Mouse (Mus musculus): ENCODE results near the gene Atp11c. TPM values are rescaled to one million over a fixed set of nuclear protein-coding genes. Genes with fewer than 3 reads are reported as not detected.
A peak's percentile ranks its signal among the peaks of the same experiment; 100 is the strongest.

Gene Atp11c
- polyA plus RNA-seq, 1 experiment = 6.8 TPM

- no peak for DNase-seq
- WGBS = 60% methylated on average over 1 of the region's 1 CpGs
- Histone ChIP-seq H3K4me3 (replicated peaks; ENCODE audit: extremely low read depth, low read depth, low read length) (no peak overlapping the region), H3K4me1 (ENCODE audit: control insufficient read depth, insufficient read depth, low read length) (no peaks in the 10 kb centered on the region)
- TF ChIP-seq CTCF (IDR thresholded peaks at IDR 0.05; ENCODE audit: insufficient read depth, low read length) (no peak), POLR2A (IDR thresholded peaks at IDR 0.05; ENCODE audit: borderline replicate concordance, extremely low read depth, low read depth, low read length) (no peak)
Measured at GRCm38 (mm10) chrX:60542901-60543300, 49.6 kb downstream of the Atp11c start.

- no peak for DNase-seq
- no peak for TF ChIP-seq POLR2A (IDR thresholded peaks at IDR 0.05; ENCODE audit: borderline replicate concordance, extremely low read depth, low read depth, low read length)
- TF ChIP-seq CTCF (IDR thresholded peaks at IDR 0.05; ENCODE audit: insufficient read depth, low read length) = no peak
- Histone ChIP-seq H3K4me1 (ENCODE audit: control insufficient read depth, insufficient read depth, low read length) (no peaks in the 10 kb centered on the region), H3K4me3 (replicated peaks; ENCODE audit: extremely low read depth, low read depth, low read length) (no peak within 1 kb of the TSS)
Measured at GRCm38 (mm10) chrX:60539149-60539548, 53.3 kb downstream of the Atp11c start, which contains the start of gene Gm7073. Gene Gm7073, minus strand, starts transcription at chrX:60539249.

GRCm38 (mm10) chrX:60503995-60504394, 88.5 kb downstream of the Atp11c start:
- no peaks in the 10 kb centered on the region for H3K4me1 ChIP-seq (ENCODE audit: control insufficient read depth, insufficient read depth, low read length)
- H3K4me3 ChIP-seq (replicated peaks; ENCODE audit: extremely low read depth, low read depth, low read length) = no peak overlapping the region
- no peak for DNase-seq
- TF ChIP-seq POLR2A (IDR thresholded peaks at IDR 0.05; ENCODE audit: borderline replicate concordance, extremely low read depth, low read depth, low read length) (no peak), CTCF (IDR thresholded peaks at IDR 0.05; ENCODE audit: insufficient read depth, low read length) (peak; percentile 46; the same call in 1 of the 2 replicates)

GRCm38 (mm10) chrX:60497750-60498149, 94.7 kb downstream of the Atp11c start:
- no peak for DNase-seq
- Histone ChIP-seq H3K4me3 (replicated peaks; ENCODE audit: extremely low read depth, low read depth, low read length) (no peak overlapping the region), H3K4me1 (ENCODE audit: control insufficient read depth, insufficient read depth, low read length) (no peaks in the 10 kb centered on the region)
- no peak for TF ChIP-seq POLR2A (IDR thresholded peaks at IDR 0.05; ENCODE audit: borderline replicate concordance, extremely low read depth, low read depth, low read length)
- no peak for TF ChIP-seq CTCF (IDR thresholded peaks at IDR 0.05; ENCODE audit: insufficient read depth, low read length)
- whole genome bisulfite sequencing = 80% methylated on average over 1 of the region's 1 CpGs

- Histone ChIP-seq H3K4me1 (ENCODE audit: control insufficient read depth, insufficient read depth, low read length) (no peaks in the 10 kb centered on the region), H3K4me3 (replicated peaks; ENCODE audit: extremely low read depth, low read depth, low read length) (no peak overlapping the region)
- DNase-seq = no peak
- no peak for TF ChIP-seq CTCF (IDR thresholded peaks at IDR 0.05; ENCODE audit: insufficient read depth, low read length)
- no peak for TF ChIP-seq POLR2A (IDR thresholded peaks at IDR 0.05; ENCODE audit: borderline replicate concordance, extremely low read depth, low read depth, low read length)
Measured at GRCm38 (mm10) chrX:60495308-60495707, 97.2 kb downstream of the Atp11c start.

- no peak for TF ChIP-seq CTCF (IDR thresholded peaks at IDR 0.05; ENCODE audit: insufficient read depth, low read length)
- no peak for TF ChIP-seq POLR2A (IDR thresholded peaks at IDR 0.05; ENCODE audit: borderline replicate concordance, extremely low read depth, low read depth, low read length)
- no peak for DNase-seq
- H3K4me1 ChIP-seq (ENCODE audit: control insufficient read depth, insufficient read depth, low read length) = no peaks in the 10 kb centered on the region
- no peak overlapping the region for H3K4me3 ChIP-seq (replicated peaks; ENCODE audit: extremely low read depth, low read depth, low read length)
- WGBS = 12% methylated on average over 2 of the region's 2 CpGs
Measured at GRCm38 (mm10) chrX:60463786-60464185, 128.7 kb downstream of the Atp11c start.

GRCm38 (mm10) chrX:60414563-60415111, 177.9 kb downstream of the Atp11c start:
- Histone ChIP-seq H3K4me3 (replicated peaks; ENCODE audit: extremely low read depth, low read depth, low read length) (no peak overlapping the region), H3K4me1 (ENCODE audit: control insufficient read depth, insufficient read depth, low read length) (no peaks in the 10 kb centered on the region)
- 55% methylated on average over 4 of the region's 4 CpGs for WGBS
- DNase-seq = no peak
- TF ChIP-seq POLR2A (IDR thresholded peaks at IDR 0.05; ENCODE audit: borderline replicate concordance, extremely low read depth, low read depth, low read length) (no peak), CTCF (IDR thresholded peaks at IDR 0.05; ENCODE audit: insufficient read depth, low read length) (no peak)

- TF ChIP-seq CTCF (IDR thresholded peaks at IDR 0.05; ENCODE audit: insufficient read depth, low read length) (no peak), POLR2A (IDR thresholded peaks at IDR 0.05; ENCODE audit: borderline replicate concordance, extremely low read depth, low read depth, low read length) (no peak)
- 77% methylated on average over 4 of the region's 4 CpGs for WGBS
- DNase-seq = no peak
- no peaks in the 10 kb centered on the region; the same call in 1 of the 2 replicates for H3K4me1 ChIP-seq (ENCODE audit: control insufficient read depth, insufficient read depth, low read length)
- no peak overlapping the region for H3K4me3 ChIP-seq (replicated peaks; ENCODE audit: extremely low read depth, low read depth, low read length)
Measured at GRCm38 (mm10) chrX:60405681-60406080, 186.8 kb downstream of the Atp11c start.

GRCm38 (mm10) chrX:60404668-60405044, 187.8 kb downstream of the Atp11c start:
- TF ChIP-seq POLR2A (IDR thresholded peaks at IDR 0.05; ENCODE audit: borderline replicate concordance, extremely low read depth, low read depth, low read length) (peak; percentile 86), CTCF (IDR thresholded peaks at IDR 0.05; ENCODE audit: insufficient read depth, low read length) (peak; percentile 60)
- peak; percentile 80 for DNase-seq
- WGBS = 27% methylated on average over 17 of the region's 17 CpGs
- H3K4me1 ChIP-seq (ENCODE audit: control insufficient read depth, insufficient read depth, low read length) = no peaks in the 10 kb centered on the region; the same call in 1 of the 2 replicates
- H3K4me3 ChIP-seq (replicated peaks; ENCODE audit: extremely low read depth, low read depth, low read length) = peak overlapping the region; percentile 87

Measured in lung, adult 2 months (tissue).